Mouse (Mus musculus) stomach, embryonic 15.5 days (tissue): ENCODE results near the gene Gpr4. TPM values are rescaled to one million over a fixed set of nuclear protein-coding genes. Genes with fewer than 3 reads are reported as not detected.
A peak's percentile ranks its signal among the peaks of the same experiment; 100 is the strongest.

Experiments
- ATAC-seq: fragments of 200-750 bp; cut with Nextera tagmentation; 2 replicates; pipeline ENCODE4 v1.8.0; 2017; ENCODE audit warnings: low read depth, moderate number of reproducible peaks, moderate TSS enrichment; ENCODE audit not compliant: insufficient read depth, low FRiP score
- H3K27ac ChIP-seq: fragments of 300-500 bp; sonication (generic); 2 replicates; pipeline ENCODE4 v1.5.1; 2015; ENCODE audit warnings: mild to moderate bottlenecking, inconsistent platforms
- H3K27me3 ChIP-seq: fragments of 300-500 bp; sonication (generic); replicated peaks from 2 replicates; pipeline ENCODE4 v1.6.1; 2015; ENCODE audit warnings: inconsistent platforms
- H3K36me3 ChIP-seq: fragments of 300-500 bp; sonication (generic); 2 replicates; pipeline ENCODE4 v1.6.1; 2015; ENCODE audit warnings: inconsistent platforms
- H3K4me1 ChIP-seq: fragments of 300-500 bp; sonication (generic); 2 replicates; pipeline ENCODE4 v1.6.1; 2015; ENCODE audit warnings: inconsistent platforms
- H3K4me2 ChIP-seq: fragments of 300-500 bp; sonication (generic); 2 replicates; pipeline ENCODE4 v1.6.1; 2015; ENCODE audit warnings: mild to moderate bottlenecking, inconsistent platforms
- H3K4me3 ChIP-seq: fragments of 300-500 bp; sonication (generic); replicated peaks from 2 replicates; pipeline ENCODE4 v1.5.1; 2015; ENCODE audit warnings: inconsistent platforms
- H3K9ac ChIP-seq: fragments of 300-500 bp; sonication (generic); 2 replicates; pipeline ENCODE4 v1.6.1; 2015; ENCODE audit warnings: inconsistent platforms
- H3K9me3 ChIP-seq: fragments of 300-500 bp; sonication (generic); 2 replicates; pipeline ENCODE4 v1.6.1; 2016; ENCODE audit warnings: inconsistent platforms
- WGBS: fragments of 180-500 bp; shearing (Covaris S2); methylation state at CpG from one replicate; pipeline ENCODE4 v1.1.7; 2015; 5-methylcytosine and 5-hydroxymethylcytosine counted together
- polyA plus RNA-seq: library from polyadenylated mRNA; unstranded; fragments of >200 nt; fragmentation: Nextera tagmentation; extraction: Ambion mirVana; gene quantifications from 2 replicates; pipeline ENCODE4 v1.2.1, GENCODE M21; 2015

The Gpr4 gene
- polyA plus RNA-seq, 1 experiment from 2014 or later: 1.6 TPM

DNA sequence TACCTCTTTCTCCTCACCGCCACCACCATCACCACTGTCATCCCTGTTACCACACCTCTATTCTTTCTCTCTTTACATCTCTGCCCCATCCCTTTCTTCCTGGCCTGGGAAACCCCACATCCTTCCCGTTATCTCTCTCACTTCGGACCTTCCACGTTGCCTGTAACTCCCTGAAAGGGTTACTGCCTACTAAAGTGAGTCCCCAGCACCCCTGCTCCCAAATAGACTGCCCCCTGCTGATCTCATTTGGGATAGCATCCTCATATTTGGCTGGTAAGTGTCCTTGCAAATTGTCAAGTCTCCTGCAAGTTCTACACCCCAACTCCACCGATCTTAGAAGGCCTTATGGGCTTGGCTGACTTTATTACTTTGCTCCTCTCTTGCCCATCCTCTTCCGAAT, 15.7 kb upstream of the Gpr4 start:
- WGBS: 54% methylated on average over 6 of the region's 6 CpGs

DNA sequence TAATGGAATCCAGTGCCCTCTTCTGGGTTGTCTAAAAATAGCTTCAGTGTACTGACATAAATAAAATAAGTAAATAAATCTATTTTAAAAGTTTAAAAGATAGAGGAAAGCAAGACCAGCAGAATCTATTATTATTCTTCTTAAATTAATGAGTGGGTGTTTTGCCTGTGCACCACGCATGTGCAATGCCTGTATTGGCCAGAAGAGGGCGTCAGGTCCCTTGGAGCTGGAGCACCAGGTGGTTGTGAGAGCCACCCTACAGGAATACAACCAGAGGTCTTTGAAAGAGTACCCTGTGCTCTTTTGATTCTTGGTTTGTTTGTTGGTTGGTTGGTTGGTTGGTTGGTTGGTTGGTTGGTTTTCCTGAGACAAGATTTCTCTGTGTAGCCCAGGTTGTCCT, 14.4 kb upstream of the Gpr4 start:
- Histone ChIP-seq H3K4me3 (no peak overlapping the region), H3K27ac (no peak overlapping the region), H3K9ac (no peak overlapping the region), H3K36me3 (peaks cover 25% of the 10 kb centered on the region), H3K27me3 (no peaks in the 10 kb centered on the region), H3K9me3 (no peaks in the 10 kb centered on the region), H3K4me1 (no peaks in the 10 kb centered on the region), H3K4me2 (no peak overlapping the region)
- ATAC-seq: no peak
- 30% methylated on average over 2 of the region's 2 CpGs for WGBS

More for the DNA sequence above, 15.7 kb upstream of the Gpr4 start:
- Histone ChIP-seq H3K27me3 (no peaks in the 10 kb centered on the region), H3K9ac (no peak overlapping the region), H3K4me2 (no peak overlapping the region), H3K36me3 (peaks cover 25% of the 10 kb centered on the region), H3K27ac (no peak overlapping the region), H3K9me3 (no peaks in the 10 kb centered on the region), H3K4me1 (no peaks in the 10 kb centered on the region), H3K4me3 (no peak overlapping the region)
- ATAC-seq: no peak

DNA sequence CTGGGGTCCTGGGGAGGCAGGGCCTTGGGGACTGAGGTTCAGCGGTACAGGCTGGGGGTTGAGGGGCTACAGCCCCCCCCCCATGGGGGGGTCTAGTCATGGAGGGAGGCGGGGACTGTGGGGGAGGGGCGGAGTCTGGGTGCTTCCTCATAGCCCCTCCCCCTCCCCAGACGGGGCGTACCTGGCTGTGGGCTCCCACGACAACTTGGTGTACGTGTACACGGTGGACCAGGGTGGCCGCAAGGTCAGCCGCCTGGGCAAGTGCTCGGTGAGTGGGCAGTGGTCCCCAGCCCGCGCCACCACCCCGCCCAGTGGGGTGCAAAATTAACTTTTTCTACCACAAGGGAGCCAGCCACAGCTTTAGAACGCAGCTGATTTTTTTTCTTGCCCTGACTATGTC, 10.7 kb upstream of the Gpr4 start:
- Histone ChIP-seq H3K4me2 (no peak overlapping the region), H3K9ac (no peak overlapping the region), H3K27me3 (no peaks in the 10 kb centered on the region), H3K4me3 (no peak overlapping the region), H3K4me1 (no peaks in the 10 kb centered on the region), H3K27ac (no peak overlapping the region), H3K36me3 (peaks cover 8% of the 10 kb centered on the region; the same call in 1 of the 2 replicates), H3K9me3 (no peaks in the 10 kb centered on the region)
- ATAC-seq: no peak
- WGBS: 73% methylated on average over 15 of the region's 15 CpGs

DNA sequence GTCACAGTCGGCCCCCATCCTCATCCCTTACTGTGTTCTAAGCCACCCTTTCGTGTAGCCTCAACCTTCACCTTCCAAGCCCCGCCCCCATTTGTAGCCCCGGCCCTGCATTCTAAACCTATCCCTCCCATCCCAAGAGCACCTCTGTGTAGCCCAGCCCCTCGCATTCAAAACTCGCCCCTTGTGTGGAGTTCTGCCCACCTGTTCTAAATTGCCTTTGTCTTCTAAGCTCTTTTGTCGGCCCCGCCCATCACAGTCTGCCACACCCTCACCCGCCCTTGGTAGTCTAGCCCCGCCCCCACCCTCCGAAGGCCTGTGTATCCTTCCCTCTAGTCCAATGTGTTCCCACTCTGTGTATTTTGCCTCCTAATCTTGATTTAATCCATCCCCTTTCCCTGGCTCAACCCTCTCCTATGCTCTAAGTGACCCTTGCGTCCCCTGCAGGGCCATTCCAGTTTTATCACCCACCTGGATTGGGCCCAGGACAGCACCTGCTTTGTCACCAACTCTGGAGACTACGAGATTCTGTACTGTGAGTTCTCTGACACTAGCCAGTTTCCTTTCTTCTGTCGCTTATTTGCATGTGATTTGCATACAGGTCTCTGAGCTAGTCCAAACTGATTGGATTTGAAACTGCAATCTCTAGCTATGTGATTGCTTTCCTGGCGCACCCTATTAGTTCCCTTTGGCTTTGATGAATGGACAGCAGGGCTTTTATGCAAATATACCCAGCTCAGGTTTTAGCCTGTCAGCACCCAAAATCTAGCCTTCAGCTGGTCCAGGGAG, 10.1 kb upstream of the Gpr4 start:
- H3K9me3 ChIP-seq: no peaks in the 10 kb centered on the region
- peaks cover 8% of the 10 kb centered on the region; the same call in 1 of the 2 replicates for H3K36me3 ChIP-seq
- H3K27ac ChIP-seq: no peak overlapping the region
- H3K4me2 ChIP-seq: no peak overlapping the region
- peak; percentile 68 for ATAC-seq
- H3K27me3 ChIP-seq: no peaks in the 10 kb centered on the region
- H3K4me3 ChIP-seq: no peak overlapping the region
- 54% methylated on average over 15 of the region's 15 CpGs for WGBS
- no peak overlapping the region for H3K9ac ChIP-seq
- no peaks in the 10 kb centered on the region for H3K4me1 ChIP-seq

DNA sequence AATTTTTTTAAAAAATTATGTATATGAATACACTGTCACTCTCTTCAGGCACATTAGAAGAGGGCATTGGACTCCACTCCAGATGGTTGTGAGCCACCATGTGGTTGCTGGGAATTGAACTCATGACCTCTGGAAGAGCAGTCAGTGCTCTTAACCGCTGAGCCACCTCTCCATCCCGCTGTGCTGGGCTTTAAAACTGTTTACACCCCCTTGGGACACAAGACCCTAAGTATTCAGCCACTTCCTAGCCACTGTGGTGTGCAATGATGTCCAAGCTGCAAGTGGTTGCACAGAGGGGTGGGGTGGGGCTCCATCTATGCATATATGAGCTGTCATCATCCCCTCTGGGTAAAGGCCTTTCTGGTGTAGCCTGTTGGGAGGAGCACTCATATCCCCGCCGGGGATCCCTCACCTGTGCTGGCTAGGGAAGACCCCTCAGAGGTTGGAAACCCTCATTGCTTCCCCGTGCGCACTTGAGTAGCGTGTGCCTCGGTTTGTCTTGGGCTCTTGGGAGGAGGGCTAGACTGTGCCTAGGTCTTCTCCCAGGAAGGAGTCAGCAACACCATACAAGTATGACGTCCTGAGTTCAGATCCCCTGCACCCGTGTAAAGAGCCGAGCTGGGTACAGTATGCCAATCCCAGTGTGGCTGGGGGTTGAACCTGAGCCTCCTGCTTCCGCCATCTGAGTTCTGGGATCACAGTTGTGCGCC, 4.0 kb upstream of the Gpr4 start:
- Histone ChIP-seq H3K4me3 (no peak overlapping the region), H3K9me3 (no peaks in the 10 kb centered on the region), H3K27me3 (no peaks in the 10 kb centered on the region), H3K9ac (no peak overlapping the region), H3K27ac (no peak overlapping the region), H3K4me1 (peaks cover 4% of the 10 kb centered on the region; the same call in 1 of the 2 replicates), H3K36me3 (0 out of 2 replicates have a peak, but pooled peaks cover 8% of the 10 kb centered on the region), H3K4me2 (no peak overlapping the region)
- 82% methylated on average over 13 of the region's 13 CpGs for WGBS
- no peak for ATAC-seq

DNA sequence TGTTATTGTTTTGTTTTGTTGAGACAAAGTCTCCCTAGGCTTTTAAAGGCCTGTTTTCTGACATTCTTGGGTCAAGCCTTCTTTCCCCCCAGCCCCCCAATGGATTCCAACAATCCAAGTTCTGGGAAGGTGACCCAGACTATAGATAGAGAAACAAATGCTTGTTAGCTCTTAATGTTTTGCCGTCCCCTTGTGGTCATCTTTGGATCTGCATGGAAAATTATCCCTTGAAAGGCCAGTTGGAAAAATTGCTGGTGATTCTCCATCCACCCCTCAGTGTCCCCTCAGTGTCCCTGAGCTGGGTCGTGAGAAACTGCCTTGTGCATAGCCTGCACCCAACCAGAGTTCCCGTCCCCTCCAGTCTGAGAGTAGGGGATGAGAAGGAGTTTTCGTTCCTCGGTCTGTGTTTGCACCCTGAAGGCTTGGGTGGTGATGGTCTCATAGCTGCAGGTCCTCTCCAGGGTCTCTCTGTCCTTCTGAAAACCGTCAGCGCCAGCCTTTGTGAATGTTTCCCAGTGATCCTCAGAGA, 3.3 kb upstream of the Gpr4 start:
- Histone ChIP-seq H3K4me3 (no peak overlapping the region), H3K27me3 (no peaks in the 10 kb centered on the region), H3K9ac (no peak overlapping the region), H3K4me1 (peaks cover 4% of the 10 kb centered on the region; the same call in 1 of the 2 replicates), H3K36me3 (0 out of 2 replicates have a peak, but pooled peaks cover 5% of the 10 kb centered on the region), H3K4me2 (no peak overlapping the region), H3K9me3 (no peaks in the 10 kb centered on the region), H3K27ac (no peak overlapping the region)
- WGBS: 46% methylated on average over 7 of the region's 7 CpGs
- no peak for ATAC-seq

DNA sequence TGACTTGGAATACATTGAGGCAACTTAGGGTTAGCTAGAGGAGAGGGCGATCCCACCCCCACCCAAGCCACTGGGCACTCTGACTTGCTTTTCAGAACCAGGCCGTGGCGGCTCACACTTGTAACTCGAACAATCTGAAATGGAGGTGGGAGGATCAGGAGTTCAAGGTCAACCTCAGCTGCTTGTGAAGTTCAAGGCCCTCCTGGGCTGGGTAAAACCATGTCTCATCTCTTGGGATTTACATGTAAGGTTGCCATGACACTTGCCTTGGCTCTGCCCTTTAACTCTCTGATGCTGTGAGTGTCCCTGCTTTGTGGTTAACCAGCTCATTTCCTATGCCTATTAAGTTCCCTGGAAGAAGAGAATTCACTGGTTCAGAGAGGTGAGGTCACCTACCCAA, 2.8 kb upstream of the Gpr4 start:
- H3K9ac ChIP-seq: no peak overlapping the region
- WGBS: 77% methylated on average over 4 of the region's 4 CpGs
- H3K4me2 ChIP-seq: no peak overlapping the region

DNA sequence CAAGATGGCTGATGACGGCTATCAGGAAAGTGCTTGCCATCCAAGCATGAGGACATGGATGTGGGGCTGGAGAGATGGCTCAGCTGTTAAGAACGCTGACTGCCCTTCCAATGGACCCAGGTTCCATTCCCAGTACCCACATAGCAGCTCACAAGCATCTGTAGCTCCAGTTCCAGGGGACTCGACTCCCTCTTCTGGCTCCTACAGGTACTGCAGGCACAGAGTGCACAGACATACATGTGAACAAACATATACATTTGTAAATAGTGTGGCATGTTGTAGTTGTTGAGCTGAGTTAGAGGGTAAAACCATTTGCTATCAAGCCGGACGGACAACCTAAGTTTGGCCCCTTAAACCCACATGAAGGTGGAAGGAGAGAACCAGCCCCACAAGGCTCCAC, 2.3 kb upstream of the Gpr4 start:
- H3K36me3 ChIP-seq: 0 out of 2 replicates have a peak, but pooled peaks cover 3% of the 10 kb centered on the region
- whole genome bisulfite sequencing: 88% methylated on average over 5 of the region's 5 CpGs
- H3K27me3 ChIP-seq: no peaks in the 10 kb centered on the region
- no peak overlapping the region for H3K27ac ChIP-seq
- no peak overlapping the region for H3K9ac ChIP-seq
- H3K4me1 ChIP-seq: peaks cover 4% of the 10 kb centered on the region; the same call in 1 of the 2 replicates
- H3K4me2 ChIP-seq: no peak overlapping the region
- no peaks in the 10 kb centered on the region for H3K9me3 ChIP-seq
- H3K4me3 ChIP-seq: no peak overlapping the region
- no peak for ATAC-seq

More for the DNA sequence above, 2.8 kb upstream of the Gpr4 start:
- no peaks in the 10 kb centered on the region for H3K27me3 ChIP-seq
- no peaks in the 10 kb centered on the region for H3K9me3 ChIP-seq
- no peak overlapping the region for H3K4me3 ChIP-seq
- no peak for ATAC-seq
- H3K27ac ChIP-seq: no peak overlapping the region
- H3K36me3 ChIP-seq: 0 out of 2 replicates have a peak, but pooled peaks cover 3% of the 10 kb centered on the region
- H3K4me1 ChIP-seq: peaks cover 4% of the 10 kb centered on the region; the same call in 1 of the 2 replicates

DNA sequence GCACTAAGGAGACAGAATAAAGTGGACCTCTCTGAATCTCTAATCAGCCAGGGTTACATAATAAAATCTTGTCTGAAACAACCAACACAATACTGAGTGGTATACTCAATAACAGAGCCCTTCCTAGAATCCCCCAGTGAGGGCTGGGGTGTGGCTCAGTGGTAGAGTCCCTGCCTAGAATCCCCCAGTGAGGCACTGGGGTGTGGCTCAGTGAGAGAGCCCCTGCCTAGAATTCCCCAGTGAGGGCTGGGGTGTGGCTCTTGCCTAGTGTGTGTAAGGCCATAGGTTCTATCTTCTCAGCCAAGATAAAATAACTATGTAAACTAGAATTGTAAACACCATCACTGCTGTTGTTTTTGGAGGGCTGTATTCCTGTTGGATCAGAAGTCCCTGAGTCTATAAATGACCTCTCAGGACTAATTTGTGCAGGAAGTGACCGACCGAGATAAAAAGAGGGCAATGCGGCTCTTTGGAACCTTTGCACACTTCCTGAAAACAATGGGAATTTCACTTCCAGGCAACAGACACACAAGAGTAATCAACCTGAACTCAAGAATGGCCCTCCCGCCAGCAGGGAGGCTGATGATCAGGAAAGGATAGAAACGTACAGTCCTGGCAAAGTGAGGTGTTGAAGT, 1.2 kb upstream of the Gpr4 start:
- no peaks in the 10 kb centered on the region for H3K9me3 ChIP-seq
- no peak overlapping the region for H3K27ac ChIP-seq
- no peak overlapping the region for H3K4me2 ChIP-seq
- H3K36me3 ChIP-seq: no peaks in the 10 kb centered on the region
- ATAC-seq: no peak
- no peak overlapping the region for H3K9ac ChIP-seq
- no peak overlapping the region for H3K4me3 ChIP-seq
- 67% methylated on average over 5 of the region's 5 CpGs for WGBS
- no peaks in the 10 kb centered on the region for H3K27me3 ChIP-seq
- H3K4me1 ChIP-seq: peaks cover 4% of the 10 kb centered on the region; the same call in 1 of the 2 replicates

DNA sequence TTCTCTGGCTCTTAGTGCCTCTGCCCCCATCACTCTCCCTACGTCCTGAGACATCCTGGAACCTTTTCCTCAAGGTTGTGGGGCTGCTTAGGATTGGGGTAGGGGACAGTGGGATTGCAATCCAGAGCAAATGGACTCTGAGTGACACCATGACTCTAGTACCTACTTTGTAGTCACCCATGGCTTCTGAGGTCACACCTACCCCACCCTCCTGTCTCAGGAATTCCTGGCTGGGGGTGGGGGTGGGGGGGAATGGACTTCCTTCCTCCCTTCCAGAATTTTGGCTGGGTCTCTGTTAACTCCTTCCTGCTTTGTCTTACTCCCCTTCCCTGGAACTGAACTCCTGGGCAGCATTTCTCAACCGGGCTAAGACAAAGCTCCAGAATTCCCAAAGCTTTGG, 1.0 kb downstream of the Gpr4 start:
- Histone ChIP-seq H3K4me1 (peaks cover 4% of the 10 kb centered on the region; the same call in 1 of the 2 replicates), H3K27ac (no peak overlapping the region), H3K4me2 (no peak overlapping the region), H3K9me3 (no peaks in the 10 kb centered on the region), H3K36me3 (no peaks in the 10 kb centered on the region), H3K4me3 (no peak overlapping the region), H3K9ac (no peak overlapping the region), H3K27me3 (no peaks in the 10 kb centered on the region)
- no peak for ATAC-seq
- WGBS: 62% methylated on average over 2 of the region's 2 CpGs

DNA sequence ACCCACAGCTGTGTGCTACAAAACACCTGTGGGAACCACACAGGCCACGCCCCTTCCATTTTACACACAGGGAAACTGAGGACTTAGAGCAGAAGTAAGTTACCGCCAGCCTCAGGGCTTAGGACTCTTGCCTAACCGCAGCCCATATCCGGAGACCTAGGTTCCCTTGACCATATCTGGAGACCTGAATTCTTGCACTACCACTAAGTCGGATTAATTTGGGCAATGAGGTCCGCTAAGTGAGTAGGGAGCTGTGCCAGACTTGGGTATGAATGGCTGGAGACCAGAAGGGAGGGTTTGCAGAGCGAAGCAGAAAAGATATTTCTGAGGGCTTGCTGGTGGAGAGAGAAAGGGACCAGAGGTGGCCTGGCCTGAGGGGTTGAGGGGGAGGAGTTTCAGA, 2.0 kb downstream of the Gpr4 start:
- Histone ChIP-seq H3K4me1 (peaks cover 4% of the 10 kb centered on the region; the same call in 1 of the 2 replicates), H3K4me2 (no peak overlapping the region), H3K27me3 (no peaks in the 10 kb centered on the region), H3K9ac (no peak overlapping the region), H3K27ac (no peak overlapping the region), H3K9me3 (no peaks in the 10 kb centered on the region), H3K36me3 (no peaks in the 10 kb centered on the region), H3K4me3 (no peak overlapping the region)
- WGBS: 66% methylated on average over 7 of the region's 7 CpGs
- no peak for ATAC-seq
